Mouse (Mus musculus): ENCODE data around the gene Tmcc3.

The Tmcc3 gene

GRCm38 (mm10) chr10:94329962-94330361, 18.2 kb downstream of the Tmcc3 start:
- no peak for DNase-seq (ENCODE audit: extremely low read depth, insufficient read length, low spot score)

GRCm38 (mm10) chr10:94332358-94333137, 20.8 kb downstream of the Tmcc3 start:
- DNase-seq (ENCODE audit: extremely low read depth, insufficient read length, low spot score), result no peak

GRCm38 (mm10) chr10:94333328-94333727, 21.6 kb downstream of the Tmcc3 start:
- DNase-seq (ENCODE audit: extremely low read depth, insufficient read length, low spot score), result no peak

- no peak for DNase-seq (ENCODE audit: extremely low read depth, insufficient read length, low spot score)
Observed at GRCm38 (mm10) chr10:94335047-94335446, 23.3 kb downstream of the Tmcc3 start.

GRCm38 (mm10) chr10:94336071-94336470, 24.3 kb downstream of the Tmcc3 start:
- no peak for DNase-seq (ENCODE audit: extremely low read depth, insufficient read length, low spot score)

GRCm38 (mm10) chr10:94341501-94341900, 29.8 kb downstream of the Tmcc3 start:
- no peak for DNase-seq (ENCODE audit: extremely low read depth, insufficient read length, low spot score)

- no peak for DNase-seq (ENCODE audit: extremely low read depth, insufficient read length, low spot score)
Observed at GRCm38 (mm10) chr10:94342256-94342655, 30.5 kb downstream of the Tmcc3 start.

GRCm38 (mm10) chr10:94343581-94343980, 31.8 kb downstream of the Tmcc3 start:
- no peak for DNase-seq (ENCODE audit: extremely low read depth, insufficient read length, low spot score)

GRCm38 (mm10) chr10:94344631-94345417, 33.1 kb downstream of the Tmcc3 start:
- no peak for DNase-seq (ENCODE audit: extremely low read depth, insufficient read length, low spot score)

GRCm38 (mm10) chr10:94345509-94346252, 33.9 kb downstream of the Tmcc3 start:
- no peak for DNase-seq (ENCODE audit: extremely low read depth, insufficient read length, low spot score)

GRCm38 (mm10) chr10:94346596-94346995, 34.8 kb downstream of the Tmcc3 start:
- DNase-seq (ENCODE audit: extremely low read depth, insufficient read length, low spot score), result no peak

GRCm38 (mm10) chr10:94347296-94347695, 35.5 kb downstream of the Tmcc3 start:
- no peak for DNase-seq (ENCODE audit: extremely low read depth, insufficient read length, low spot score)

GRCm38 (mm10) chr10:94347959-94348358, 36.2 kb downstream of the Tmcc3 start:
- DNase-seq (ENCODE audit: extremely low read depth, insufficient read length, low spot score), result no peak

GRCm38 (mm10) chr10:94350207-94350606, 38.5 kb downstream of the Tmcc3 start:
- DNase-seq (ENCODE audit: extremely low read depth, insufficient read length, low spot score), result no peak

GRCm38 (mm10) chr10:94350896-94351661, 39.3 kb downstream of the Tmcc3 start:
- no peak for DNase-seq (ENCODE audit: extremely low read depth, insufficient read length, low spot score)

- DNase-seq (ENCODE audit: extremely low read depth, insufficient read length, low spot score), result no peak
Observed at GRCm38 (mm10) chr10:94352172-94352876, 40.6 kb downstream of the Tmcc3 start.

- no peak for DNase-seq (ENCODE audit: extremely low read depth, insufficient read length, low spot score)
Observed at GRCm38 (mm10) chr10:94352877-94353853, 41.4 kb downstream of the Tmcc3 start.

GRCm38 (mm10) chr10:94354005-94354404, 42.3 kb downstream of the Tmcc3 start:
- no peak for DNase-seq (ENCODE audit: extremely low read depth, insufficient read length, low spot score)

GRCm38 (mm10) chr10:94354427-94354826, 42.7 kb downstream of the Tmcc3 start:
- DNase-seq (ENCODE audit: extremely low read depth, insufficient read length, low spot score), result no peak
